Mouse (Mus musculus) hindbrain, embryonic 15.5 days (tissue): ENCODE results near the gene Fam117b. TPM values are rescaled to one million over a fixed set of nuclear protein-coding genes. Genes with fewer than 3 reads are reported as not detected.

Experiments used
- ATAC-seq: fragments of 200-750 bp; cut with Nextera tagmentation; 2 replicates; pipeline ENCODE4 v1.8.0; 2017; ENCODE audit warnings: low read depth, moderate number of reproducible peaks, moderate TSS enrichment; ENCODE audit not compliant: low FRiP score
- H3K27ac ChIP-seq: fragments of 300-500 bp; sonication (generic); replicated peaks from 2 replicates; pipeline ENCODE4 v1.5.1; 2015; ENCODE audit warnings: mild to moderate bottlenecking, inconsistent platforms
- H3K27me3 ChIP-seq: fragments of 300-500 bp; sonication (generic); 2 replicates; pipeline ENCODE4 v1.6.1; 2015; ENCODE audit warnings: control low read depth, inconsistent platforms
- H3K36me3 ChIP-seq: fragments of 300-500 bp; sonication (generic); 2 replicates; pipeline ENCODE4 v1.6.1; 2015; ENCODE audit warnings: control low read depth, inconsistent platforms
- H3K4me1 ChIP-seq: fragments of 300-500 bp; sonication (generic); replicated peaks from 2 replicates; pipeline ENCODE4 v1.6.1; 2015; ENCODE audit warnings: control low read depth, inconsistent platforms
- H3K4me2 ChIP-seq: fragments of 300-500 bp; sonication (generic); 2 replicates; pipeline ENCODE4 v1.6.1; 2015; ENCODE audit warnings: moderate library complexity, mild to moderate bottlenecking, inconsistent platforms
- H3K4me3 ChIP-seq: fragments of 300-500 bp; sonication (generic); 2 replicates; pipeline ENCODE4 v1.5.1; 2015; ENCODE audit warnings: mild to moderate bottlenecking, inconsistent platforms
- H3K9ac ChIP-seq: fragments of 300-500 bp; sonication (generic); 2 replicates; pipeline ENCODE4 v1.6.1; 2015; ENCODE audit warnings: inconsistent platforms
- H3K9me3 ChIP-seq: fragments of 300-500 bp; sonication (generic); 2 replicates; pipeline ENCODE4 v1.6.1; 2016; ENCODE audit warnings: control low read depth, inconsistent platforms
- WGBS: fragments of 180-500 bp; shearing (Covaris S2); methylation state at CpG from one replicate; pipeline ENCODE4 v1.1.7; 2015; 5-methylcytosine and 5-hydroxymethylcytosine counted together
- polyA plus RNA-seq: library from polyadenylated mRNA; unstranded; fragments of >200 nt; fragmentation: Nextera tagmentation; extraction: Ambion mirVana; gene quantifications from 2 replicates; pipeline ENCODE4 v1.2.1, GENCODE M21; 2015

Fam117b gene
- polyA plus RNA-seq, 1 experiment from 2014 or later = 38.3 TPM

DNA sequence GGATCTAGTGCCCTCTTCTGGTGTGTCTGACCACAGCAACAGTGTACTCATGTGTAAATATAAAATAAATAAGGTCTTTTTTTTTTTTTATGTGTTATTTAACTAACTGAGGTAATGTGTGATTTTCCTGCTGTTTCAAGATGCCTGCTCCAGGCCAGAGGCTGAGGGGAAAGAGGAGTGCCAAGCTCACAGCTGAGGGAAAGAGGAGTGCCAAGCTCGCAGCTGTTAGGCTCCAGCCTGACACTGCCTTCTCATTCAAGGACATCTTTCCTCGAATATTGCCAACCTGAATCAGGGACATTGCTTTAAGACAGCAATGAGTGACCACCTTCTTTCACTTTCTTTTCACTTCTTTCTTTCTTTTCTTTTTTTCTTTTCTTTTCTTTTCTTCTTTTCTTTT lies 95.9 kb downstream of the Fam117b start:
- H3K9ac ChIP-seq = no peak overlapping the region
- 70% methylated on average over 2 of the region's 2 CpGs for WGBS
- no peaks in the 10 kb centered on the region; the same call in none of the 2 replicates for H3K36me3 ChIP-seq
- no peaks in the 10 kb centered on the region for H3K27me3 ChIP-seq
- H3K4me1 ChIP-seq = no peaks in the 10 kb centered on the region
- no peak for ATAC-seq
- no peak overlapping the region for H3K4me2 ChIP-seq
- H3K27ac ChIP-seq = no peak overlapping the region
- no peaks in the 10 kb centered on the region for H3K9me3 ChIP-seq
- no peak overlapping the region for H3K4me3 ChIP-seq

DNA sequence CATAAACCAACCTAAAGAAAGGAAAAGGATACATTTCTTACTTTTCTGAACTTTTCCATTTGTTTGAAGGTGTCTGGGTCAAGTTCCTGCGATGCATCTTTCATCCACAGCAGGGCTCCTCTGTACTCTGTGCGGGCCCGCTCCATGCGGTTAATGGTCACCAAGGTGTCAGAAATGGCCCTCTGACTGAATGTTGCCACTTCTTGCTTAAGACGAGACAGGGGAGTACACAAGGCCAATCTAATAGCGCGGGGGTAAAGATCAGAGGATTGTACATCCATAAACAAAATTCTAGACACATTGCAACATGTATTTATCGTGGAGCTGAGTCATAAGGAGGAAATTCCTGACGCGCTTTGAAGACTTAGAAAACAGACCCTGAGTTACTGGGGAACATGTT lies 101.0 kb downstream of the Fam117b start:
- H3K9ac ChIP-seq = no peak overlapping the region
- no peaks in the 10 kb centered on the region for H3K27me3 ChIP-seq
- no peak overlapping the region for H3K4me3 ChIP-seq
- H3K9me3 ChIP-seq = no peaks in the 10 kb centered on the region
- 91% methylated on average over 10 of the region's 10 CpGs for WGBS
- no peak overlapping the region for H3K27ac ChIP-seq
- no peak for ATAC-seq
- no peak overlapping the region for H3K4me2 ChIP-seq
- H3K36me3 ChIP-seq = no peaks in the 10 kb centered on the region; the same call in 1 of the 2 replicates
- no peaks in the 10 kb centered on the region for H3K4me1 ChIP-seq

DNA sequence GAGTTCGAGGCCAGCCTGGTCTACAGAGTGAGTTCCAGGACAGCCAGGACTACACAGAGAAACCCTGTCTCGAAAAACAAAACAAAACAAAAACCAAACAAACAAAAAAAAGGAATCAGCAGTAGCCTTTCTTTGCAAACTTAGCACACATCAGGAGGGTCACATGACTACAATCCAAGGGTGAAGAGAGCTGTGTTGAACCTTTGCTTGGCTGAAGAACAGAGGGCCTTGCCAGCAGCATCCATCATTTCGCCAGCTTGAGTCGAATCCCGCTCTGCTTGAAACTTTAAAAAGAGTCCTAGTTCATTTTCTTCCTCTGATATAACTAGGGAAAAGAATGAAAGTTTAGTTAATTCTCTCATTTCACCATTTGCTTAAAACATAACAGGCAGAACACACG lies 102.7 kb downstream of the Fam117b start:
- no peak for ATAC-seq
- H3K9ac ChIP-seq = no peak overlapping the region

GRCm38 (mm10) chr1:60016136-60016611 lies 103.4 kb downstream of the Fam117b start:
- Histone ChIP-seq H3K36me3 (no peaks in the 10 kb centered on the region; the same call in 1 of the 2 replicates), H3K9me3 (no peaks in the 10 kb centered on the region), H3K27ac (no peak overlapping the region), H3K27me3 (no peaks in the 10 kb centered on the region), H3K4me1 (no peaks in the 10 kb centered on the region), H3K4me3 (no peak overlapping the region), H3K9ac (no peak overlapping the region), H3K4me2 (no peak overlapping the region)
- ATAC-seq = no peak
- WGBS = 70% methylated on average over 5 of the region's 5 CpGs

More for the DNA sequence above, 102.7 kb downstream of the Fam117b start:
- H3K4me2 ChIP-seq = no peak overlapping the region
- H3K27ac ChIP-seq = no peak overlapping the region
- 84% methylated on average over 6 of the region's 6 CpGs for WGBS
- no peaks in the 10 kb centered on the region for H3K4me1 ChIP-seq
- no peaks in the 10 kb centered on the region; the same call in 1 of the 2 replicates for H3K36me3 ChIP-seq
- H3K9me3 ChIP-seq = no peaks in the 10 kb centered on the region
- H3K27me3 ChIP-seq = no peaks in the 10 kb centered on the region
- no peak overlapping the region for H3K4me3 ChIP-seq

DNA sequence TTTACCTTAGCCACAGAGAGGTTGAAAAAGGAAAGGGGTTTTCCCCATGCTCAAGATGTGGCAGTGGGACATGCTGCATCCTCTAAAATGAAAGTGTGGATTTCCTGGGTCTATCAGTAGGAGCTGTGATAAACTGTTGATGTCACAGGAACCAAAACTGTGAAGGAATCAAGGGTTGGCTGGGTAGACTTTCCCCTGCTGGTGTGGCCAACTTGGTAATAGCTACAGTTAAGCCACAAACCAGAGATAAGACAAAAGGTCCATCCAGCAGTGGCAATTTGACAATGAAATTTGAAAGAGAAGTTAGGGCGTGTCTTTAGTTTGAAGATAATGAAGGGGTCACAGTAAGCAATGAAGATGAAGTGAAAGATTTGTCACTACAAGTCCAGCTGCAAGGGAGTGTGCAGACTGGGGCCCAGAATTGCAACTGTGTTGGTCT lies 104.2 kb downstream of the Fam117b start:
- Histone ChIP-seq H3K4me3 (no peak overlapping the region), H3K9me3 (no peaks in the 10 kb centered on the region), H3K27ac (no peak overlapping the region), H3K9ac (no peak overlapping the region), H3K36me3 (no peaks in the 10 kb centered on the region; the same call in 1 of the 2 replicates), H3K4me2 (no peak overlapping the region), H3K27me3 (no peaks in the 10 kb centered on the region), H3K4me1 (no peaks in the 10 kb centered on the region)
- 97% methylated on average over 1 of the region's 1 CpGs for WGBS
- no peak for ATAC-seq

Other genes starting within 250 kb of the Fam117b start
- 312 TPM in 2 replicates for gene Sumo1, start 242.2 kb upstream of the Fam117b start, polyA plus RNA-seq
- gene Nop58, start 228.0 kb upstream of the Fam117b start, polyA plus RNA-seq = 141 and 145 TPM in 2 replicates
- gene Bmpr2, start 149.6 kb upstream of the Fam117b start, polyA plus RNA-seq = 10.2 and 10.4 TPM in 2 replicates
- 42.7 and 46.4 TPM in 2 replicates for gene Ica1l, start 130.2 kb downstream of the Fam117b start, polyA plus RNA-seq
- gene Carf, start 185.2 kb downstream of the Fam117b start, polyA plus RNA-seq = 7.7 and 8.8 TPM in 2 replicates
- gene Wdr12, start 185.6 kb downstream of the Fam117b start, polyA plus RNA-seq = 46.3 and 47.5 TPM in 2 replicates